Mouse (Mus musculus): ENCODE data around the gene Plagl2.

Gene Plagl2

DNA sequence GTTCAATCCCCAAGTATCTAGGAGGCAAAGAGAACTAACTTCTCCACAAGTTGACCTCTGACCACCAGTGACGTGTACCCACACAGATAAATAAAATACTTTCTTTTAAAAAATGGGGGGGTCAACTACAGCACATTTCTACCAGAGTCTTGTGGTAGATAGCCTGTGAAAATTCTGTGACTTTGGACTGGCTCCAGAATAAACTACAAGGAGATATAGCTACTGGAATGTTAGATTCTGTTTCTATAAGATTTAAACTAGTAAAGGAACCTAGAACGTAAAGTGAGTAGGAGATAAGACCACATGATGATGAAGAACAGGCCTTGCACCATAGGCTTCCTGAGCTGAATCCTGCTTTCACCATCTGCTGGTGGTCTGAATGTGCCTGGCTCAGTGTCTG lies 53.4 kb downstream of the Plagl2 start:
- no peak for DNase-seq (ENCODE audit: low spot score)

DNA sequence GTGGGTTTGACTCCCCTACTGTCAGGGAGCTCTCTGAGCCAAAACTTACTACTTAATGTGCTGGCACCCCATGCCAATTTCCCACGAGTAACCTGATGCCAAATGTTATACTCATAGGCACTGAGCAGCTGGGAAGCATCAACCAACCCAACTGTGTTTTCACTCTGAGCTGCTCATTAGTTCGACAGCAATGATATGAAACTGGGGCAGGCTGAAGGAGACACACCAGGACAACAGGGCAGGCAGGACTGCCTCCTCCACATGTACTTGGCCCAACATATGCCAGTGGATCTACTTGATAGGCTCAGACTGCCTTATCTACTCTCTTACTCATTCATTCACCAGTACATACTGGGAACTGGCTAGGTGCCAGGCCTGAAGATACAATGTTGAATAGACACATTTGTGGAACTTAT lies 55.0 kb downstream of the Plagl2 start:
- DNase-seq (ENCODE audit: low spot score), result no peak

DNA sequence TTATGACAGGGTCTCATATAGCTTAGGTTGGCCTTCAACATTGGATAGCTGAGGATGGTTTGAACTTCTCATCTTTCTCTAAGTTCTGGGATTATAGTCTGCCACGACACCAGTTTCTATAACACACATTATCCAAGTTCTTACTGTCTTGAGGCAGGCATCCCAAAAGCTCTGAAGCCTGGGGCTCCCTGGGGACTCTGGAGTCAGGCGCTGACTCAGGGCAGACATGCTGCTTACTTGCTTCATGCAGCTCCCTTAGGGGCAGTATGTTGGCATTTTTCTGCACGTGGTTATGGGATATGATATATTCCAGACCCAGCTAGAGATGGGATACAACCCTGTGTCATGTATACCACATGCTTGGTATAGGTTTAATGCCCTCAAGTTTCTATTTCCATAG lies 61.3 kb downstream of the Plagl2 start:
- no peak for DNase-seq (ENCODE audit: low spot score)

DNA sequence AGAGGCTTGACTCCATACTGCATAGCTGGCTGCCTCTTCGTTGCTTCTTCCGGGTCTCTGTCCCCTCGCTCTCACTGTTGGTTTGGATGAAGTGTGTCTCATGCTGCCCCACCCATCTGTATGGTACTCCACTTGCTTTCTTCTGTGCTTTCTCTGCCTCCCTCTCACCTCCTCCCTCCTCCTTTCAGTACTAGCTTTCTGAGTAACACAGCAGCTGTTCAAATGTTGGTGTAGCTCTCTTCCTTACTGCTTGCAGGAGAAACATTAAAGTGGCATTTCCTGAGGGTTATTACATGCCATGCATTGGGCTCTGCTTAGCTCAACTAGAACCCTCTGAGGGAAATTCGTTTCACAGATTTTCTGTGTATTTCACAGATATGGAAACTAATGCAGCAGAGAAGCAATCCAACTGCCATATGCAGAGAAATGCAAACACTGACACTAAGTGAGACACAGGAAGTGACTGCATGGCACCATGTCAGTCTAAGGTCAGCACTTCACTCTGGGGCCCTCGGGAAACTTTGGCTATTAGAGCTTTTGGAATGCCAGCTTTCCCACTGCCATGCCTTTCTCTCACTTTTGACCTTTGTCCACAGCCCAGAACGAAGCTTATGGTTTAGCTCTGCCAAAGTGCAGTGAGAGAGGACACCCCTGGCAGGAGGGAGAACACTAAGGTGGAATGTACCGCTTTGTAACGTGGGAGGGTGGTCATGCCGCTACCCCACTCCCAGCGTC lies 61.9 kb downstream of the Plagl2 start:
- no peak for DNase-seq (ENCODE audit: low spot score)

All from embryo, embryonic 10.5 days (tissue).